Mouse (Mus musculus): ENCODE results near the gene Mipep.

Mipep gene

GRCm38 (mm10) chr14:60871831-60872230 lies 87.5 kb downstream of the Mipep start:
- DNase-seq (ENCODE audit: low spot score) = no peak

- no peak for DNase-seq (ENCODE audit: low spot score)
Observed at GRCm38 (mm10) chr14:60882106-60882505, 97.7 kb downstream of the Mipep start.

- no peak for DNase-seq (ENCODE audit: low spot score)
Observed at GRCm38 (mm10) chr14:60882681-60883080, 98.3 kb downstream of the Mipep start.

- no peak for DNase-seq (ENCODE audit: low spot score)
Observed at GRCm38 (mm10) chr14:60885361-60885950, 101.1 kb downstream of the Mipep start.

GRCm38 (mm10) chr14:60893882-60894281 lies 109.5 kb downstream of the Mipep start:
- DNase-seq (ENCODE audit: low spot score) = no peak

GRCm38 (mm10) chr14:60895172-60896000 lies 111.0 kb downstream of the Mipep start:
- DNase-seq (ENCODE audit: low spot score) = no peak

- no peak for DNase-seq (ENCODE audit: low spot score)
Observed at GRCm38 (mm10) chr14:60898086-60898667, 113.8 kb downstream of the Mipep start.

GRCm38 (mm10) chr14:60904501-60904900 lies 120.1 kb downstream of the Mipep start:
- DNase-seq (ENCODE audit: low spot score) = no peak

GRCm38 (mm10) chr14:60906421-60907374 lies 122.3 kb downstream of the Mipep start:
- no peak for DNase-seq (ENCODE audit: low spot score)

- DNase-seq (ENCODE audit: low spot score) = no peak
Observed at GRCm38 (mm10) chr14:60909351-60909750, 125.0 kb downstream of the Mipep start.

- DNase-seq (ENCODE audit: low spot score) = no peak
Observed at GRCm38 (mm10) chr14:60910506-60911444, 126.4 kb downstream of the Mipep start.

- DNase-seq (ENCODE audit: low spot score) = no peak
Observed at GRCm38 (mm10) chr14:60912981-60913468, 128.7 kb downstream of the Mipep start.

GRCm38 (mm10) chr14:60916661-60917060 lies 132.3 kb downstream of the Mipep start:
- DNase-seq (ENCODE audit: low spot score) = no peak

GRCm38 (mm10) chr14:60926011-60926410 lies 141.6 kb downstream of the Mipep start:
- no peak for DNase-seq (ENCODE audit: low spot score)

GRCm38 (mm10) chr14:60935705-60936104 lies 151.3 kb downstream of the Mipep start:
- no peak for DNase-seq (ENCODE audit: low spot score)

- no peak for DNase-seq (ENCODE audit: low spot score)
Observed at GRCm38 (mm10) chr14:60937481-60938039, 153.2 kb downstream of the Mipep start.
